Mouse (Mus musculus): ENCODE results near the gene Olfr672.
"Not testable (repeated sequence)": the region's sequence is repeated elsewhere in the genome, so short reads cannot be mapped to it uniquely, and the experiment has no call there.

Gene Olfr672

DNA sequence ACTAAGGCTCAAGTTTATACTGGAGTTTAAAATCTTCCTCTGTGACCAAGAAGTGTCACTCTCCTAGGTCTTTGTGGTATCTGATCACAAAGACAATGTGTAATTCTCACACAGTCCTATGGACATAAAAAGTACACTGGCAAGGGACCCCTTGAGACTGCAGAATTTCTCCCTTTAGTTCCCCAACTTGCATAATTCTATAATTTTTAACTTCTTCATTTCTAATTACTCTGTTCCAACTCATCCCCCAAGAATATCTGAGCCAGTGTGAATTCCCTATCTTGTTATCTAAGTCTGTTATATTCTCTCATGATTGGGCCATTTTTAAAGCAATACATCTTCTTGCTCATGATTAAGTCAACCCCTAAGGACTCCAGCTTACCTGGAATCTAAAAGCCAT, at the start of gene Olfr672:
Gene Olfr672, minus strand, starts transcription at position 101 of the 400 bp plus-strand sequence.
- no peak for DNase-seq (ENCODE audit: low spot score)

DNA sequence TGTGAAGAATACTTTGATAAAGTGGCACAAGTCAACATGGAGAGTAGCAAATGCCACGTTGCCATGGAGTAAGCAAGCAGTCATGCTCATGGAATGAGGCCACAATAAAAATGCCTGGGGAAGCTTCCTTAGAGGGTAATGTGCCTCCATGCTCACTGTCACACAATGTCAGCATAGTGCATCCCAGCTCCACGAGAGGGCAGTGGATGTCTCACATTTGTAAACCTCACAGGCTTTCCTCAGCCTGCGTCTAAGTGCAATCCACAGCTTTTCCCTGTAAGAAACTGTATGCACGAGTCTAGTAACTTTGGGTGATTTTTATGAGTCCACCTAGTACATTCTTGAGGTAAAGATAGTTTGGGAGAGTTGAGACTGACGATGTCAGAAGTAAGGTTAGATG, 32.0 kb upstream of the Olfr672 start:
- not testable (repeated sequence) for DNase-seq (ENCODE audit: low spot score)

DNA sequence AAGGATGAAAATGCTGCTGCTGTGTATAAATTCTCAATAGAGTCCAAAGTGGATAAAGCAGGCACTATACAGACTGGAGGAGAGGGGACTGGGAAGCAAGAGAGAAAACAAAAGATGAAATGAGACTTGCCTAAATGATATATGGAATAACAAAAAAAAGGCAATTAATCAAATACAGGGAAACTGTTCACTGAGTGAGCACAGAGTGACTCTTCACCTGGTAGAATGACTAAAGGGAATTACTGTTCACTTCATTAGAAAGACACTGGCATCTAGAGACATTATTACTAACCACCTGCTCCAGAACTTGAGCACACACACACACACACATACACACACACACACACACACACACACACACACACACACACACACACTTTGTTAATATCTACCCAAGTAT, 30.6 kb upstream of the Olfr672 start, which contains the start of gene Olfr676:
Gene Olfr676, plus strand, starts transcription at position 301 of the 400 bp plus-strand sequence.
- no peak for DNase-seq (ENCODE audit: low spot score)

DNA sequence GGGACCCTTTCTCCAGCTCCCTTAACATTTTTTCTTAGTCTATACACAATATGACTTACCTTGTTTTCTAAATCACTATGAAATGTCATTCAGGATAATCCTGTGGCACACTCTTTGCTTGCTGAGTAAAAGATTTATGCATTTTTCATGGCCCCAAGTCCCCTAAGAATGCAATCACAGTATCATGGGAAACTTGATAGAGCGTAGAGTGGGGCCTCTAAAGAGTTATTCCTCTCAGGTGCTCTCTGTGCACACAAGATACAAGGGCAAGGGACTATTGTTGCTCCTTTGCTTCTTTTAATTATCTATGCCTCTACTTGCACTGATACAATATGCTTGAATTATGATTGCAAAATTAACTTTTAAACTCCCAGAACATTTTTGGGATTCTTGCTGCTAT, 26.5 kb upstream of the Olfr672 start, which contains the start of gene Olfr675:
Gene Olfr675, minus strand, starts transcription at position 101 of the 400 bp plus-strand sequence.
- no peak for DNase-seq (ENCODE audit: low spot score)

DNA sequence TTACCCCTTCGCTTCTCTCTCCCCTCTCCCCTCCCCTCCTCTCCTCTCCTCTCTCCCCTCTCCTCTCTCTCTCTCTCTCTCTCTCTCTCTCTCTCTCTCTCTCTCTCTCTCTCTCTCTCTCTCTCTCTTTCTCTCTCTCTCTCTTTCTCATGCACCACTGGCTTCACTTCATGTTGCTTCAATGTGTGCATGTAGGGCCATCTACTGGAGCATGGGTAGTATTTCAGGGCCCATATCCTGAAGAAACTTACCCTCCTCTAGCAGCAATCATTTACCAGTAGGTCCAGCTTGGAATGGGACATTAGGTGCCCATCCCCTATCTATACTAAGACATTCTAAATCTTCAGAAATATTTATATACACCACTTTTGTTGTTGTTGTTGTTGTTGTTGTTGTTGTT, 20.7 kb upstream of the Olfr672 start:
- no peak for DNase-seq (ENCODE audit: low spot score)

DNA sequence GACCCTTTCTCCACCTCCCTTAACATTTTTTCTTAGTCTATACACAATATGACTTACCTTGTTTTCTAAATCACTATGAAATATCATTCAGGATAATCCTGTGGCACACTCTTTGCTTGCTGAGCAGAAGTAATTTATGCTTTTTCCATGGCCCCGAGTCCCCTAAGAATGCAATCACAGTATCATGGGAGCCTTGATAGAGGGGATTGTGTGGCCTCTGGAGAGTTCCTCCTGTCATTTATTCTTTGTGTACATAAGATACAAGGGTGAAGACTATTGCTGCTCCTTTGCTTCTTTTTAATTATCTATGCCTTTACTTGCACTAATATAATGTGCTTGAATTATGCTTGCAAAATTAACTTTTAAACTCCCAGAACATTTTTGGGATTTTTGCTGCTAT, 22.8 kb downstream of the Olfr672 start, which contains the start of gene Olfr671:
Gene Olfr671, minus strand, starts transcription at position 101 of the 400 bp plus-strand sequence.
- no peak for DNase-seq (ENCODE audit: low spot score)

DNA sequence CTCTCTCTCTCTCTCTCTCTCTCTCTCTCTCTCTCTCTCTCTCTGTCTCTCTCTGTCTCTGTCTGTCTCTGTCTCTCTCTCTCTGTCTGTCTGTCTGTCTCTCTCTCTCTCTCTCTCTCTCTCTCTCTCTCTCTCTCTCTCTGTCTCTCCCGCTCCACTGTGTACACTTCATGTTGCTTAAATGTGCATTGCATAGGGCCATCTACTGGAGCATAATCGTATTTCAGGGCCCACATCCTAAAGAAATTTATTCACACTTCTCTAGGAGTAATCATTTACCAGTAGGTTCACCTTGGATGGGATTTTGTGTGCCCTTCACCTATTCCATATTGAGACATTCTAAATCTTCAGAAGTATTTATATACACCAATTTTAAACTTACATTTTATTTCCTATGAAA, 29.3 kb downstream of the Olfr672 start:
- not testable (repeated sequence) for DNase-seq (ENCODE audit: low spot score)

DNA sequence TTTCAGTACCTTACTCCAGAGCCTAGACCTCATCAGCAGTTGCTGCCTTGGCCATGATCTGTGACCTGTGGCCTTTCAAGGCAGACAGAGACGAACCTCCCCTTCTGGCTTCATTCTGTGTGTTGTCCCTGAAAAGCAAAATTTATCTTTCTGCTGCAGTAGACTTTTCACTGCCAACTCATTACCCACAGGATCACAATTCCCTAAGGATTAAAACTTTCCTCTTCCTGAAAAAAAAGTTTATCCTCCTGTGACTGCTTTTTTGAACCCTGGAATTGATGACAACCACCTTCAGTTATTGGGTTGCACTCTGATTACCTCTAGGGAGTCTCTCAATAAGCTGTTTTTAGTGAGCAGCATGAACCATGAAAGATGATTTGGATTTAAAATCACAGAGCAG, 39.3 kb downstream of the Olfr672 start, which contains the start of gene Olfr670:
Gene Olfr670, minus strand, starts transcription at position 101 of the 400 bp plus-strand sequence.
- DNase-seq (ENCODE audit: low spot score) = no peak

DNA sequence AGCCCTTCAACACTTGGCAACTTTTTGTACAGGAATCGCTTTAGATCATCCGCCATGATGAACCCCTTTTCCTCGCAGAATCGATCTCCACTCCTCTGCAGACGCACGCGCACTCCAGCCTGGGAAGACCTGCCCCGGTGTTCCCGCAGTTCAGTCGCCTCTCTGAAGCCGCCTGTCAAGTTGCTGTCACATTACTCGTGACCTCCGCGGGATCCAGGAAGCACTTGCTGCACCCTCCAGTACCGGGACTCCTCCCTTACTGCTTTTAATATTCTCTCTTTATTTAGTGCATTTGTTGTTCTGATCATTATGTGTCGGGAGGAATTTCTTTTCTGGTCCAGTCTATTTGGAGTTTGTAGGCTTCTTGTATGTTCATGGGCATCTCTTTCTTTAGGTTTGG, 51.6 kb downstream of the Olfr672 start:
- DNase-seq (ENCODE audit: low spot score) = not testable (repeated sequence)

Measured in yolk sac, embryonic 10.5 days (tissue).